Mouse (Mus musculus) spleen, postnatal 4 days (tissue): ENCODE measurements around the gene Cxcl17.

Experiments used
- DNase-seq, 2 experiments: peaks; one replicate each; pipeline ENCODE4 v3.0.0; 2022; ENCODE audit warnings: low spot score in 2 of 2

Gene Cxcl17

GRCm38 (mm10) chr7:25369058-25369749, 43.5 kb downstream of the Cxcl17 start, which contains the start of gene Cnfn:
TSS of gene Cnfn (minus strand) at chr7:25369724.
- no peak for DNase-seq

DNA sequence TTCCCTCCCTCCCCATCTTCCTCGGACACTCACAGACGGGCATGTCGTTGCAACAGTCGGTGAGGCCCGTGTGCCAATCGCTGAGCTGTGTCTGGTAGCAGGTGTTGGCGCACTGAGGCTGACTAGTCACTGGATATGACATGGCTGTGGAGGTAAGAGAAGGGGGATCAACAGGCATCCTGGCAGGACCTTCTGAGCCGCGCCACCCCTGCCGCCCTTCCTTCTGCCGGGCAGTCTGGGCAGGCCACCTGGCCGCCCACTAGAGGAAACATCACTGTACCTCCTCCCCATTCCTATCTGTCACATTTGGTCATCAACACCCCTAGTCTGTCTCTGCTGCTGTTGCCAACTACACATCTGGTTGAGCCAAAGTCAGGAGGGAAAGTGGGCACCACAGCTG, 44.4 kb downstream of the Cxcl17 start:
- DNase-seq = no peak

DNA sequence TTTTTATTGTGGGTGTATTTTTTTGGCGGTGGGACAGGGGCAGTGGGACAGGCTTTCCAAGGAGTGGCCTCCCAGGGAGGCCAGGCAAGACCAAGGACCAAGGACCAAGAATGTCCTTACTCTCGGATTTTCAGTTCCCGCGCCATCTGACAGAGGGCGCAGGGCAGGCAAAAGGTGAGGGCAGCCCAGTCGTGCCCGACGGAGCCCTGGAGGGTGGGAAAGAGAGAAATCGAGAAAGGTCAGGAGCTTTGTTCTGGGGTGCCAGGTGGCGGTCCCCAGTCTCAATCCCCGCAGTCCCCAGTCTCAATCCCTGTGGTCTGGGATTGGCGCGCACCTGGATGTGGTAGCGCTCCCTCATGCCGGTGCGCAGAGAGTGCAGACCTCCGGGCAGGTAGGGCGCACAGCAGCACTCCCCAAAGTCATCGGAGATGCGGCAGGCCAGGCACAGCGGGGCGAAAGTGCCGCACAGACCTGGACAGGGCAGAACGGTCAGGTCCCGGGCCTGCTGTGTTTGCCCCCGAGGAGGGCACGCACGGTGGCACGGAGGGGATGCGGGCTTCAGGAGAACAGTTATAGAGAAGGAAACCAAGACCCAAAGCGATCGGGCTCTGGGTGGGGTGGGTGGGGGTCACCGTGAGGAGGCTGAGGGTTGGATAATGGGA, 44.9 kb downstream of the Cxcl17 start:
- DNase-seq = no peak

GRCm38 (mm10) chr7:25365937-25366625, 46.6 kb downstream of the Cxcl17 start:
- no peak for DNase-seq

DNA sequence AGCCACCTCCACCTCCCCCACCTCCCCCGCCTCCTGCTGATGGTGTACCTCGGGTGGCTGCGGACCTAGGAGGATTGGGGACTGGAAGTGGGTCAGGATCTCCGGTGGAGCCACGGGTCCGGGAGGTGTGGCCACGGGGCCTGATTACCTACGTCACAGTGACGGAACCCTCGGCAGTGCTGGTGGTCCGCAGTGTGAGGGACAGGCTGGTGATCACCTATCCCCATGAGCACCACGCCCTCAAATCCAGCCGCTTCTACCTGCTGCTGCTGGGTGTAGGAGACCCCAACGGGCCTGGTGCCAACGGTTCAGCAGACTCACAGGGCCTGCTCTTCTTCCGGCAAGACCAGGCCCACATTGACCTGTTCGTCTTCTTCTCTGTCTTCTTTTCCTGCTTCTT, 49.1 kb downstream of the Cxcl17 start:
- no peak for DNase-seq

GRCm38 (mm10) chr7:25363151-25363550, 49.5 kb downstream of the Cxcl17 start:
- DNase-seq = no peak

GRCm38 (mm10) chr7:25358721-25359206, 53.9 kb downstream of the Cxcl17 start:
- DNase-seq = no peak
